Mouse (Mus musculus): ENCODE data around the gene Grik4.
A peak's percentile ranks its signal among the peaks of the same experiment; 100 is the strongest.

The Grik4 gene

GRCm38 (mm10) chr9:42670619-42671018, 273.7 kb downstream of the Grik4 start:
- DNase-seq (ENCODE audit: low spot score): no peak

GRCm38 (mm10) chr9:42661481-42661880, 282.8 kb downstream of the Grik4 start:
- DNase-seq (ENCODE audit: low spot score): no peak

GRCm38 (mm10) chr9:42652756-42653155, 291.5 kb downstream of the Grik4 start:
- peak; percentile 26 for DNase-seq (ENCODE audit: low spot score)

GRCm38 (mm10) chr9:42652309-42652708, 292.0 kb downstream of the Grik4 start:
- DNase-seq (ENCODE audit: low spot score): no peak

- no peak for DNase-seq (ENCODE audit: low spot score)
These were observed 294.4 kb downstream of the Grik4 start for GRCm38 (mm10) chr9:42649872-42650271.

- no peak for DNase-seq (ENCODE audit: low spot score)
These were observed 296.2 kb downstream of the Grik4 start for GRCm38 (mm10) chr9:42648051-42648450.

GRCm38 (mm10) chr9:42647596-42647995, 296.7 kb downstream of the Grik4 start:
- no peak for DNase-seq (ENCODE audit: low spot score)

GRCm38 (mm10) chr9:42646821-42647220, 297.5 kb downstream of the Grik4 start:
- DNase-seq (ENCODE audit: low spot score): no peak

- DNase-seq (ENCODE audit: low spot score): no peak
These were observed 299.1 kb downstream of the Grik4 start for GRCm38 (mm10) chr9:42645161-42645560.

GRCm38 (mm10) chr9:42642821-42643220, 301.5 kb downstream of the Grik4 start:
- no peak for DNase-seq (ENCODE audit: low spot score)

- DNase-seq (ENCODE audit: low spot score): no peak
These were observed 302.7 kb downstream of the Grik4 start for GRCm38 (mm10) chr9:42641550-42642117.

- no peak for DNase-seq (ENCODE audit: low spot score)
These were observed 307.8 kb downstream of the Grik4 start for GRCm38 (mm10) chr9:42636446-42636845.

- DNase-seq (ENCODE audit: low spot score): no peak
These were observed 312.8 kb downstream of the Grik4 start for GRCm38 (mm10) chr9:42631479-42631878.

- peak; percentile 12 for DNase-seq (ENCODE audit: low spot score)
These were observed 316.7 kb downstream of the Grik4 start for GRCm38 (mm10) chr9:42627634-42628033.

GRCm38 (mm10) chr9:42627146-42627545, 317.1 kb downstream of the Grik4 start:
- DNase-seq (ENCODE audit: low spot score): no peak

GRCm38 (mm10) chr9:42626226-42626775, 318.0 kb downstream of the Grik4 start:
- DNase-seq (ENCODE audit: low spot score): no peak

GRCm38 (mm10) chr9:42614409-42614808, 329.9 kb downstream of the Grik4 start:
- DNase-seq (ENCODE audit: low spot score): no peak

GRCm38 (mm10) chr9:42613827-42614226, 330.5 kb downstream of the Grik4 start:
- no peak for DNase-seq (ENCODE audit: low spot score)

GRCm38 (mm10) chr9:42612482-42612991, 331.8 kb downstream of the Grik4 start:
- DNase-seq (ENCODE audit: low spot score): no peak

- DNase-seq (ENCODE audit: low spot score): peak; percentile 9
These were observed 342.8 kb downstream of the Grik4 start for GRCm38 (mm10) chr9:42601445-42601844.

- no peak for DNase-seq (ENCODE audit: low spot score)
These were observed 346.8 kb downstream of the Grik4 start for GRCm38 (mm10) chr9:42597525-42597924.

- no peak for DNase-seq (ENCODE audit: low spot score)
These were observed 365.8 kb downstream of the Grik4 start for GRCm38 (mm10) chr9:42578511-42578910.

- DNase-seq (ENCODE audit: low spot score): no peak
These were observed 366.2 kb downstream of the Grik4 start for GRCm38 (mm10) chr9:42578106-42578505.

Data from urinary bladder, postnatal 14 days (tissue).